Mouse (Mus musculus) macrophage (primary cell): ENCODE data around the gene Tenm2. TPM values are rescaled to one million over a fixed set of nuclear protein-coding genes. Genes with fewer than 3 reads are reported as not detected.

Experiments used
- H3K27ac ChIP-seq: fragments of 350-480 bp; formaldehyde crosslinking; 2 replicates; pipeline ENCODE4 v1.9.0; 2021
- H3K36me3 ChIP-seq: fragments of 350-480 bp; formaldehyde crosslinking; 2 replicates; pipeline ENCODE4 v1.9.0; 2021; ENCODE audit errors: inconsistent target
- H3K4me3 ChIP-seq: fragments of 350-480 bp; formaldehyde crosslinking; 2 replicates; pipeline ENCODE4 v1.9.0; 2021; ENCODE audit errors: inconsistent target
- H3K79me2 ChIP-seq: fragments of 350-480 bp; formaldehyde crosslinking; 2 replicates; pipeline ENCODE4 v1.9.0; 2021; ENCODE audit errors: inconsistent target
- WGBS: methylation state at CpG from one replicate; pipeline ENCODE4 v1.1.7; 2026; ENCODE audit warnings: inconsistent platforms; ENCODE audit not compliant: missing documents; 5-methylcytosine and 5-hydroxymethylcytosine counted together
- polyA plus RNA-seq: library from polyadenylated mRNA; stranded (reverse); fragments of 250-400 nt; gene quantifications from 3 replicates; pipeline ENCODE4 v1.2.4, GENCODE M21; 2018; ENCODE audit warnings: inconsistent platforms

Gene Tenm2
- polyA plus RNA-seq, 1 experiment from 2014 or later: not detected

DNA sequence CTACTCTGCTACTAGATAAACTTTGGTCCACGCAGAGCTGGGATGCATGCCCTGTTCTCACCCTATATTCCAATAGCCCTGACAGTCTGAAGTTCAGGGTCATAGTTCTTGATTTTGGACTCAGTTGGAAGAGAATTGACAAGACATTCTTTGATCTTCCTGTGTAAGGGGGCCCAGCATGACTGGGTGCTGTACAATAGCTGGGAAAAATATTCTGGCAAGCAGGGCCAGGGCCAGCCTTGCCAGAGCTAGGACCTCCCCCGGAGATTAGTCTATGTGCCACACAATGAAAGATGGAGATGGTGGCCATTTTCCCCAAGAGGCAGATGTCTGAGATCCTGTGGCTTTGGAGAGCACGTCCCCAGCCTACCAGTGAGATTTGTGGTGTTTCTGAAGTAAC, 1021.2 kb downstream of the Tenm2 start:
- Histone ChIP-seq H3K36me3 (no peaks in the 10 kb centered on the region), H3K79me2 (no peaks in the 10 kb centered on the region), H3K4me3 (no peak overlapping the region), H3K27ac (no peak overlapping the region)
- WGBS: 75% methylated on average over 3 of the region's 3 CpGs

DNA sequence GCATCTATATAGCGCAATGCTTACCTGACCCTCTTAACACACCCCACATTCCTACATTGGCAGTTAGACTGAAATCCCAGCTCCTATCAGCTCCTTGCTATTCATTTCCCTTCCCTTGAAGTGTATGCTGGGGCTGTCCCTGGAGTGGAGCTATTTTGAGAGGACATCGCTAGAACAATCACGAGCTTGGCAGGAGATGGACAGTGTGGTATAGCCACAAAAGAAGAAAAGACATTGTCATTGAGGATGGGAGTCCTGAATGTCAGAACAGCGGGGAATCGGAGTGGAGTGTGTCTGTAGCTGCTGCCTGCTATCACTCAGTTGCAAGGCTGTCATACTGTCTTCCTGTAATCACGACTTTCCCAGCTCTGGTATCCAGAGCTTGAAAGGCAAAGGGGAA, 1031.4 kb downstream of the Tenm2 start:
- no peak overlapping the region for H3K4me3 ChIP-seq
- H3K27ac ChIP-seq: no peak overlapping the region
- no peaks in the 10 kb centered on the region for H3K36me3 ChIP-seq
- H3K79me2 ChIP-seq: no peaks in the 10 kb centered on the region
- 74% methylated on average over 6 of the region's 6 CpGs for WGBS

DNA sequence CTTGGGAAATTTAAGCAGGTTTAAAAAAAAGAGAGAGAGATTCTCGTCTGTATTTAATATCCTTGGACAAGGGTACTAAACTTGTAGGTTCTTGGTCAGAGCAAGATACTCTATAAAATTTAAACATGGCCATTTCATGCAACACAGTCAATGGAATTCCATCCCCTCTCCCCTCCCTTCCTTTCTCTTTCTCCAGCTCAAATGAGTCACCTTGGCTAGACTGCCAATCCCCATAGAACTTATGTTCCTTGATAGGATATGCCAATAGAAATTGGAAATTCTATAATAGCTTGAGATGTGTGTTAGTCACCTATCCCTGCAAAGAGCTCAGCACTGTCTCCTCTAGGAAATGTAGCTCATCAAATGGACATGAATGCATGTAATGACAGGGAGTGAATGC, 1031.9 kb downstream of the Tenm2 start:
- Histone ChIP-seq H3K79me2 (no peaks in the 10 kb centered on the region), H3K27ac (no peak overlapping the region), H3K36me3 (no peaks in the 10 kb centered on the region), H3K4me3 (no peak overlapping the region)
- WGBS: 64% methylated on average over 1 of the region's 1 CpGs

DNA sequence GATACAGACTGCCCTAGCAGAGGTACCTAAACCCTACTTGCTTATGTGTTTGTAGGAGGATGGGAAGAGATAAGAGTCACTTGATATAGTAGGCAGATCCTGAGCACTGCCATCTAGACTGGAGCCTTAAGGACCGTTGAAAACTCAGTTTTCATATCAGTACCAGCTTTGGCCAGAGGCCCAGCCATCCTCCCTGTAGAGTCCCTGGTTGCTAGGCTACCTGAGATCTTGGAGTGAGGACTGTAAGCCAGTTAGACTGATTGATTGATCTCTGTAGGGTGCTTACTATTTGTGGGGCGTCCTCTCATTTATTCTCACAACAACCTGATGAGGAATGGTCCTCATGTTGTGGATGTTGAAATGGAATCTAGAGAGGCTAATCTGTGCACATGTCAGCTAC, 1041.4 kb downstream of the Tenm2 start:
- H3K36me3 ChIP-seq: no peaks in the 10 kb centered on the region
- WGBS: 83% methylated on average over 2 of the region's 2 CpGs
- H3K4me3 ChIP-seq: no peak overlapping the region
- H3K79me2 ChIP-seq: no peaks in the 10 kb centered on the region
- H3K27ac ChIP-seq: no peak overlapping the region

DNA sequence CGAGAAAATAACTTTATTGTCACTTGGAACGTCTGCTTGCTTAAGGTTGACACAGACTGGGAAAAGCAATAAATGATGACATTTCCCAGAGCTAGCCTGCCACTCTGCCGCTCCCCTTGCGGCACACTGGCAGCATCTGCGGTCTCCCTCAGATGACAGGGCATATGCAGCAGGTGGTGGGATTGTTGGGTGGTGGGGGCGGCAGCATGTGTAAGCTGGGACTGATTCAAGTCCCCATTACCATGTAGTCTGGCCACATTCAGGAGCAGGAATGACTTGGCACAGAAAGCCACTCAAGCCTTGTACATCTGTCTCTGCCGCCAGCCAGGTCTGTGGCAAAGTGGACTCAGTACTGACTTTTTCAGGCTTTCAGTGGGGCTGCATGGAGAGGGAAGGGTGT, 1059.7 kb downstream of the Tenm2 start:
- no peaks in the 10 kb centered on the region for H3K79me2 ChIP-seq
- H3K27ac ChIP-seq: no peak overlapping the region
- WGBS: 77% methylated on average over 7 of the region's 7 CpGs
- H3K36me3 ChIP-seq: no peaks in the 10 kb centered on the region
- no peak overlapping the region for H3K4me3 ChIP-seq

DNA sequence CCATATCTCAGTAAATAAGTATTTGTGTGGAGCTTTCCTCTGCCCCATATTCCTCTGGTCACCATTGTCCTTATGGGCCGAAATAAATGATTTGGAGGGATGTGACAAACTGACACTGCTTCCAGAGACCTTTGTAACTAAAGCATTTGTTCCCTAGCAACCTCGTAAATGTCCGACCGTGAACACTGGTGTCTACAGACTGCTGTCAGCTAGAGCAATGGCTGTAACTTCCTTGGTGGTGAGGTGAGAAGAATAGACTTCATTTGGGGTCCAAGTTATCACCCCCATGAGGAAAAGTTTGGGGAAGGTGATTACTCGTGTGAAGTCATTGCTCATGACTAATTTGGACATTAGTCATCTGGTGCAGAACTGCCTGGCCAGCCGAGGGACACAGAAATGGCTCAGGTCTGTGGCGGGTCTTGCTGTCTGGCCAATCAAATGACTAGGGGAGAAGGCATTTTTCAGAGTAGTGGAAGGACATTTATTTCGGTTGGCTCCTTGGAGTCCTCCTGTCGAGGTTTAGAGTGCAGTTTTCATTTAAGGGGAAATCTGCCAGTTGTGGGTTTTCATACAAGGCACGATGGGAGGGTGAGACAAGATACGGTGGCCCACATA, 1062.6 kb downstream of the Tenm2 start:
- H3K79me2 ChIP-seq: no peaks in the 10 kb centered on the region
- 77% methylated on average over 11 of the region's 11 CpGs for WGBS
- no peak overlapping the region for H3K4me3 ChIP-seq
- no peak overlapping the region for H3K27ac ChIP-seq
- no peaks in the 10 kb centered on the region for H3K36me3 ChIP-seq

DNA sequence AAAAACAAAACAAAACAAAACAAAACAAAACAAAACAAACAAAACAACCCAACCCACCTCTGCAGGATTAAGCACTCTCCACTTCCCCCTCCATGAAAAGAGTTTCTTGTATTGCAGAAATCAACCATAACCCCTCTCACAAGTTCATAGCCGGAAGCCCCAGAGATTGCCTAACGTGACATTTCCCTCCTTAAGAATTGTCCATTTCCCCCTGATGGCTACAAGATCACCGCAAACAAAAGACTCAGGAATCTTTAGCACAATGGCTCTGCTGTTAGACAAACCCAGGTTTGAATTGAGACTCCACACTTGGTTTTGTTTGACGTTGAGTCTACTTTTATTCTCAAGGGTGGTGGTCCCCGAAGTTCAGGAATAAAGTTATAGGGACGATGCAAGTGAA, 1063.2 kb downstream of the Tenm2 start:
- WGBS: 64% methylated on average over 6 of the region's 6 CpGs
- no peak overlapping the region for H3K27ac ChIP-seq
- no peaks in the 10 kb centered on the region for H3K79me2 ChIP-seq
- no peak overlapping the region for H3K4me3 ChIP-seq
- no peaks in the 10 kb centered on the region for H3K36me3 ChIP-seq

DNA sequence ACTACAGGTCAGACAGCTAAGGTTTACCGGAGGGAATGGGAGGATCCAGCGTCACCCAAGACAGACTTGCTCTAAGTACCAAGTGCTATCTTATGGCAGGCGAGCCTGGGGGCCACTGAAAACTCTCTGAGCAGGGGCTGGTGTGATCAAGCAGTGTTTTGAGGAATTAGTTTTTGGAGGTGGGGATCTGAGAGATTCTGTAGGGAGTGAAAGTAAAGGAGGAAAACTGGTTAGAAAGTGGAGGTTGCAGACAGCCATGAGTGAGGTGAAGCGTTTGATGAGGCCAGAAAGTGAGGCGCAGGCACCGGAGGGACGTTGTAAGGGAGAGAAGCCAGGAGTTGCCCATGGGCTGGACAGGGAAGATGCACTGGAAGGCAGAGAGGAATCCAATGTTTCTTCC, 1063.8 kb downstream of the Tenm2 start:
- Histone ChIP-seq H3K4me3 (no peak overlapping the region), H3K27ac (no peak overlapping the region), H3K36me3 (no peaks in the 10 kb centered on the region), H3K79me2 (no peaks in the 10 kb centered on the region)
- 88% methylated on average over 7 of the region's 7 CpGs for WGBS

DNA sequence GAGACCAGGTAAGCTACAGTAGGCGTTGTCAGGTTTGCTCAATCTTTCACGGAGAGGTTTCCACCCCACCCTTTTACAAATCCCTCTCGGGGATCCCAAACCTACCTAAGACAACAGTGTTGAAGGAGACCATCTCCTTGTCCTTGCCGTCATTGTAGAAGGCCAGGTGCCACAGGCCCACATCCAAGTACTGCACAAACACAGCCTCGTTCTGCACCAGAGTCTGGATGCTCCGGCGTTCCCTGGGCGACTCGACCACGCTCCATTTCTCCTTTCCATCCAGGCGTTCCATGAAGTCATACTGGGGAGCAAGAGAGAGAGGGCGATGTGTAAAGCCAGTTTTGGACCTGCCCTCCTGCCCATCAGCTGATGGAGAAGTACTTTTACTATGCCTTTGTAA, 1064.5 kb downstream of the Tenm2 start:
- Histone ChIP-seq H3K36me3 (no peaks in the 10 kb centered on the region), H3K79me2 (no peaks in the 10 kb centered on the region), H3K4me3 (no peak overlapping the region), H3K27ac (no peak overlapping the region)
- 91% methylated on average over 12 of the region's 12 CpGs for WGBS

DNA sequence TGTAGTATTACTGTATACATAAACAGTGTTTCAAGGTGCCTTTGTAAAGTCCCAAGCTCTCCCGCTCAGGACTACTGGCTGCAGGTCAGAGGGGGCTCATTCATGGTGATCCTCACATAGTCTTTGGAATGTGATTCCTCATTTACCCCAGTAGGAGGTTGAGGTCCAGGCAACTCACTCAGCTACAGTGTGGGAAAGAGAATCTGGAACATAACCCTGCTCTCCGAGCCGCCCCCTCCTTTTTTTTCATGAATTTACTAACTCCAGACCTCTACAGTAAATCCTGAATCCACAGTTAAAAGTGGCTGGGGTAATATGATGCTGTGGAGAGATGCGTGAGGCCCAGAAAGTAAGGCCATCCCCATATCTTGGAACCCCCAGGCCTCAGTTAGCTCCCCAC, 1066.0 kb downstream of the Tenm2 start:
- Histone ChIP-seq H3K79me2 (no peaks in the 10 kb centered on the region), H3K4me3 (no peak overlapping the region), H3K27ac (no peak overlapping the region), H3K36me3 (no peaks in the 10 kb centered on the region)
- WGBS: 95% methylated on average over 4 of the region's 4 CpGs

DNA sequence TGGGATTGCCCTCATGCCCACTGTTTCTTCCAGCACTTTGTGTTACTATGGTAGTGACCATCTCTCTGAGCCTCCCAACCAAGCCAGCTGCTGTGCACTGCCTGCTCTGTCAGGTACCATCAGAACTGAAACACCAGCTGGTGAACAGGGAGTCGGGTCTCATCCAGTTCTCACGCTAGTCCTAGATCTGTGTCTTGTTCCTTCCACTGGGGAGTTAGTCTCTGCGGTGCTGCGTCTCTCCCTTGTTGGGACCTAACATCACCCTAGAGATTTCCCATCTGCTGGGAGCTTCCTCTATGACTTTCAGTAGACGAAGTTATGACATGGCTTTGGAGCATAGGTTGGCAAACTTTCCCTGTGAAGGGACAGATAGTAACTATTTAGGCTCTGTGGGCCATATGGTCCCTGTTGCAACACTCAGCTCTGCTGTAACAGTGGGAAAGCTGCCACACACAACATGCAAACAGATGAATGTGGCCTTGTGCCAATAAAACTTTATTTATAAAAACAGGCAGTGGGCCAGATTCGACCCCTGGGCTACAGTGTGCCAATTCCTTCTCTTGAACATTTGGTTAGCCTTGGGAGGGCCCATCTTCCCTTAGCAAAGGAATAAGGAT, 1066.7 kb downstream of the Tenm2 start:
- Histone ChIP-seq H3K4me3 (no peak overlapping the region), H3K27ac (no peak overlapping the region), H3K36me3 (no peaks in the 10 kb centered on the region), H3K79me2 (no peaks in the 10 kb centered on the region)
- WGBS: 88% methylated on average over 6 of the region's 6 CpGs

DNA sequence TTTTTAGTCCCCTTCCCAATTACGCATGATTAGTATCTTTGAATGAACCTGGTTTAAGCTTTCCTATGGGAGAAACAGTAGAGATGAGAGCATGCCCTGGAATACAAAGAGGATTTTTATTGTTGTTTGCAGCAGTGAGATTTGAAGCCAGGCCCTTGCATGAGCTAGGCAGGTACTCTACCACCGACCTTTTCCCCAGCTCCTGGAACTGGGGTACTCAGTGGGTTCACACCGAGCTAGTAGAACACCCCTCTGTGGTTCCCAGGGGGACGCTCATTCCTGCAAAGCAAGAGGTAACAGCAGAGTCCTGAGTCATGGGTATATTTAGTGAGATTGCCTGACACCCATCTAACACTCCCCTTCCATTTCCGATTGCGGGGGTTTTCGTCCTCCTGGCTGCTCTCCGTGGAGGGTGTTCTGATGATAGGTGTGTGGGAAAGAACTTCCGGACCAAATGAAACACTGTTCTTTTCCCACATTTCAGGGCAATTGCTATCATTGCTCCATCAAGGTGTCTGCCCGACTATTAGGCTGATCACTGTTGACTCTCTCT, 1067.9 kb downstream of the Tenm2 start:
- no peak overlapping the region for H3K4me3 ChIP-seq
- H3K79me2 ChIP-seq: no peaks in the 10 kb centered on the region
- no peaks in the 10 kb centered on the region for H3K36me3 ChIP-seq
- H3K27ac ChIP-seq: no peak overlapping the region
- WGBS: 85% methylated on average over 8 of the region's 10 CpGs

DNA sequence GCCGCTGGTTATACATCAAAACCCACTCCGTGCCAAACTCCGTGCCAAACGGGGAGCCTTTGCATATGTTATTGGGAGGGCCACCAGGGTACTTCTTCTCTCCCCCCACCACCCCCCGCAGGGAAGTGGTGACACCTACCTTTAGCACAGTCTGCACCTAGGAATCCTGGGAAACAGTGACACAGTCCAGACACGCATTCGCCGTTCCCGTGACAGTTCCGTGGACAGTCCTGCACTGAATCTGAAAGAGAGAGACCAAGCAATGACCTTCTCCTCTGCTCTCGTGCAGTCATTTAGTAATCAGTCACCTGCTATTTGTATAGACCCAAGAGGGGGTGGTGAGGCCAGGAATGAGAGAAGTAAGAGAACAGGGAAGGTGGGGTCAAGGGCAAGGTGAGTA, 1072.2 kb downstream of the Tenm2 start:
- Histone ChIP-seq H3K79me2 (no peaks in the 10 kb centered on the region), H3K36me3 (no peaks in the 10 kb centered on the region), H3K4me3 (no peak overlapping the region), H3K27ac (no peak overlapping the region)
- 91% methylated on average over 11 of the region's 11 CpGs for WGBS

DNA sequence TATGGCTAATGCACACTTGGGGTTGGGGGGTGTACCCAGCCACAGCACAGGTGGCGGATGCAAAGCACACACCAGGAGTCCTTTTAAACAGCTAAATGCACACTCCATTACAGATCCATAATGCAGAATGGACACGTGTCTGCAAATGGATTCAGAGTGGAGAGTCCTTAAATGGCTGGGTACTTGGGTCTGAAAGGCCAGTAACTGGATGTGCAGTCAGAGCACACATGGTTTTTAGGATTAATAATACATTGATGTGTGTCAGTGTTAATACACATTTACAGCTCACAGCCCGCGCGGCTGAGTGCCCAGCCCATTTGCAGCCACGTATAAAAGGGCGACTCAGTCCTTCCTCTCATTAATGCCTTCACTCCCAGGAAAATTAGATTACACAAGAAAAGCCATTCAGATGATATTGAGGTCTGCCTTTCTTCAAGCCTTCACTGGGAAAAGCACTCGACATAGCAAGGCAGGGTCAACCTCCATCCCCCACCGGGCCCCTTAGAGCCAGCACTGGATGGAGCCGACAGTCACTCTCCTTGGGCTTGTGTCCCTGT, 1073.9 kb downstream of the Tenm2 start:
- WGBS: 93% methylated on average over 10 of the region's 10 CpGs
- Histone ChIP-seq H3K36me3 (no peaks in the 10 kb centered on the region), H3K4me3 (no peak overlapping the region), H3K27ac (no peak overlapping the region), H3K79me2 (no peaks in the 10 kb centered on the region)

DNA sequence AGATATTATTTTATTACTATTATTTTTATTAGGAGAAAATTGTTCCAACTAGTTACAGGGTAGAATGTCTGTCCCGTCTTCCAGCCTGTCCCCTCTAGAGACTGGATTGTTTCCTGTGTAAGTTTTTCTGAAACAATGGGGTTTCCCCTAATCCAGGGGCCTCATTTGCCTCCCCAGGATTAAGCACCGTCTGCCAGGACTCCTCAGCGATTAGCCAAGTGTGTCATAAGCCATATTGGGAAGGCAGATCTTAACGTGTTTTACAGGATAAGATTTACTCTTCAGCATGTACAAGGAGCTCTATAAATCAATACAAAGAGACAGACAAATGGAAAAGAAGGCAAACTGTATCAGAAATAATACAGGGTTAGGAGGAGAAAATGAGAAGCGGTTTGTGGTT, 1082.3 kb downstream of the Tenm2 start:
- no peak overlapping the region for H3K27ac ChIP-seq
- 41% methylated on average over 5 of the region's 5 CpGs for WGBS
- no peak overlapping the region for H3K4me3 ChIP-seq

More for the DNA sequence above, 1082.3 kb downstream of the Tenm2 start:
- Histone ChIP-seq H3K79me2 (no peaks in the 10 kb centered on the region), H3K36me3 (no peaks in the 10 kb centered on the region)
